In the genomic region with DNA sequence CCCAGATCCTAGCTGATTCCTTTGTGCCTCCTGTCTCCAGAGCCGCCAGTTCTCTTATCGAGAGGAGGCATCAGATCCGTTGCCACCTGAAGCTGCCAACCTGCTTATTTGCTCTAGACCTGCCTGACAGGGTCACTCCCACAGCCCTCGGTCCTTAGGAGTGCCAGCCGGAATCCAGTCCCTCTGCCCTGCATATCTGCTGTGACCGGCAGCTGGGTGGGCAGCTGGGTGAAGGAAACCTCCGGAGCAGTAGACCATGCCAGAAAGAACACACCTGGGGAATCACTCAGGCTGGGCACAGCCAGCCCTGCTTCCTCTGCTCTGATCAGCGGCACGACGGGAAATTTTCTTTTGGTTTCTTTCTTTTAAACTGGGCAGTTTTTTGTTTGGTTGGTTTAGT, we compare ENCODE assay signal across 16 mouse cellular contexts. TPM values are rescaled to one million over a fixed set of nuclear protein-coding genes. Genes with fewer than 3 reads are reported as not detected.
DNase-seq lines count a peak whose midpoint lies in the region; ATAC-seq and TF ChIP-seq lines count a peak whose summit lies in the region.
"Had no signal": no experiment of that assay in that cellular context is flagged by ENCODE, and none has a peak within 500 bp of the region (broad histone marks: within the 10 kb centered on the region; RNA-seq: fewer than 3 reads in every experiment).

No protein-coding gene starts in this region.

- 12% methylated on average over 10 of the region's 10 CpGs for WGBS in liver, adult 2 months
- 78% methylated on average over 10 of the region's 10 CpGs for WGBS in liver, embryonic 11.5 days

- H3K4me2 ChIP-seq in liver, embryonic 11.5 days = no peak overlapping the region
- H3K4me2 ChIP-seq: heart, embryonic 11.5 days; hindbrain, embryonic 14.5 days; lung, embryonic 15.5 days; neural tube, embryonic 12.5 days had no signal

- H3K36me3 ChIP-seq in liver, adult 2 months (ENCODE audit: control insufficient read depth, insufficient read depth, low read length) = no peaks in the 10 kb centered on the region
- H3K36me3 ChIP-seq in liver, embryonic 11.5 days (ENCODE audit: control insufficient read depth, insufficient read depth, low read length) = no peaks in the 10 kb centered on the region
- peaks cover 6% of the 10 kb centered on the region; the same call in 1 of the 2 replicates for H3K36me3 ChIP-seq in ES-E14 (ENCODE audit: control insufficient read depth, insufficient read depth, low read length, poor library complexity, severe bottlenecking)
- H3K36me3 ChIP-seq: embryonic facial prominence, embryonic 10.5 days; lung, embryonic 15.5 days; neural tube, embryonic 12.5 days had no signal

- TF ChIP-seq CTCF in liver, adult 2 months (IDR thresholded peaks at IDR 0.05; ENCODE audit: low read depth, low read length) = no peak

- H3K27ac ChIP-seq in liver, adult 2 months (replicated peaks; ENCODE audit: insufficient read depth, low read depth, low read length) = no peak overlapping the region
- H3K27ac ChIP-seq in liver, embryonic 11.5 days (ENCODE audit: low read depth, low read length) = no peak overlapping the region
- no peak overlapping the region for H3K27ac ChIP-seq in ES-E14 (ENCODE audit: insufficient read depth, low read depth, low read length, poor library complexity, severe bottlenecking)
- H3K27ac ChIP-seq: embryonic facial prominence, embryonic 10.5 days; hindbrain, embryonic 14.5 days; lung, embryonic 15.5 days; neural tube, embryonic 12.5 days had no signal

- ATAC-seq in liver, embryonic 11.5 days (replicated peaks; ENCODE audit: low FRiP score) = no peak
- peak; percentile 24; the same call in 1 of the 2 replicates for ATAC-seq in neutrophil, adult 5-6 weeks (ENCODE audit: extremely low read depth, insufficient number of reproducible peaks, low FRiP score, poor library complexity, severe bottlenecking)
- ATAC-seq: forebrain, embryonic 14.5 days had no signal

- H3K79me2 ChIP-seq in liver, adult 2 months (ENCODE audit: control insufficient read depth, insufficient read depth, low read length) = peaks cover 11% of the 10 kb centered on the region; the same call in 1 of the 2 replicates

- no peak overlapping the region for H3K4me3 ChIP-seq in liver, adult 2 months (ENCODE audit: insufficient read depth, low read depth, low read length)
- H3K4me3 ChIP-seq in liver, embryonic 11.5 days (ENCODE audit: low read depth, low read length) = no peak overlapping the region
- H3K4me3 ChIP-seq in ES-E14 (ENCODE audit: insufficient read depth in 1 of 2, low read depth in 1 of 2, low read length in 2 of 2, poor library complexity in 1 of 2, severe bottlenecking in 1 of 2) = no peak overlapping the region
- H3K4me3 ChIP-seq: embryonic facial prominence, embryonic 10.5 days; lung, embryonic 15.5 days; neural tube, embryonic 12.5 days had no signal

- H3K4me1 ChIP-seq in liver, adult 2 months (ENCODE audit: control insufficient read depth, insufficient read depth, low read length) = peaks cover 47% of the 10 kb centered on the region
- H3K4me1 ChIP-seq in liver, embryonic 11.5 days (replicated peaks; ENCODE audit: control insufficient read depth, insufficient read depth, low read length) = peaks cover 31% of the 10 kb centered on the region
- H3K4me1 ChIP-seq in ES-E14 (ENCODE audit: control insufficient read depth in 2 of 2, insufficient read depth in 2 of 2, low read length in 2 of 2, poor library complexity in 1 of 2) = peaks cover 17 to 48% of the 10 kb centered on the region in 2 experiments; a peak in 3 of 4 replicates

- no peaks in the 10 kb centered on the region for H3K9me3 ChIP-seq in liver, embryonic 11.5 days (ENCODE audit: control insufficient read depth, low read length)
- no peaks in the 10 kb centered on the region for H3K9me3 ChIP-seq in ES-E14 (ENCODE audit: control insufficient read depth, insufficient read depth, low read depth, low read length)
- H3K9me3 ChIP-seq: embryonic facial prominence, embryonic 10.5 days; lung, embryonic 15.5 days; neural tube, embryonic 12.5 days had no signal

- no peak overlapping the region for H3K9ac ChIP-seq in liver, adult 2 months (ENCODE audit: low read depth, low read length)
- no peak overlapping the region for H3K9ac ChIP-seq in liver, embryonic 11.5 days (ENCODE audit: low read depth, low read length)
- H3K9ac ChIP-seq in ES-E14 (ENCODE audit: insufficient read depth, low read depth, low read length, poor library complexity, severe bottlenecking) = 0 out of 2 replicates have a peak overlapping the region, but pooled peaks have one; percentile 26
- H3K9ac ChIP-seq: hindbrain, embryonic 14.5 days; lung, embryonic 15.5 days; neural tube, embryonic 12.5 days had no signal

- in situ Hi-C loops in ES-E14 (cut with MboI; ENCODE audit: low sequenced_read_pairs in 2 of 2, unreplicated experiment in 2 of 2) = no loop called here

- H3K27me3 ChIP-seq in liver, adult 2 months (ENCODE audit: control insufficient read depth, insufficient read depth, low read length) = no peaks in the 10 kb centered on the region
- peaks cover 41% of the 10 kb centered on the region for H3K27me3 ChIP-seq in liver, embryonic 11.5 days (replicated peaks; ENCODE audit: control insufficient read depth, insufficient read depth, low read length)

- TF ChIP-seq POLR2A in liver, adult 2 months (IDR thresholded peaks at IDR 0.05; ENCODE audit: extremely low read depth, insufficient read depth, low read length) = no peak

- DNase-seq in liver, adult 2 months (ENCODE audit: extremely low read depth, low read depth, low spot score) = peak; percentile 70
- no peak for DNase-seq in liver, embryonic 11.5 days (ENCODE audit: low spot score)
- DNase-seq in B cell, adult 2 months = peak; percentile 28 to 35
- DNase-seq in ES-E14 (ENCODE audit: low read depth, low spot score) = no peak
- no peak for DNase-seq in right cerebral cortex, postnatal 36 days (ENCODE audit: low spot score in 2 of 2)
- no peak for DNase-seq in retina, embryonic 14.5 days (ENCODE audit: low spot score)
- DNase-seq: adrenal gland, adult 8-10 months; cerebellum, adult 11-12 months; right cerebral cortex, postnatal 14 days had no signal

TF ChIP-seq in ES-E14, 5 proteins besides CTCF, POLR2A, EP300 and RAD21:
- TF ChIP-seq MAFK (IDR thresholded peaks at IDR 0.05; ENCODE audit: insufficient read depth, low read depth, low read length) = no peak
- TF ChIP-seq ZC3H11A (IDR thresholded peaks at IDR 0.05; ENCODE audit: borderline replicate concordance, low read depth, low read length) = no peak
- no peak for TF ChIP-seq HCFC1 (IDR thresholded peaks at IDR 0.05; ENCODE audit: borderline replicate concordance, insufficient read depth, low read length)
- TF ChIP-seq CHD2 (IDR thresholded peaks at IDR 0.05; ENCODE audit: low read depth, low read length) = no peak
- no peak for TF ChIP-seq ZNF384 (IDR thresholded peaks at IDR 0.05; ENCODE audit: low read depth, low read length)
TF ChIP-seq in ES-E14: peak in this region for 0.

RNA-seq across cellular contexts. Expression of gene Smagp, which starts 3.4 kb away (rescaled TPM):
- 13.0 and 14.9 TPM in 2 replicates for total RNA-seq in liver, adult 2 months (2014; rRNA removed)
- polyA plus RNA-seq in liver, adult 2 months (2012; rRNA removed) = 57.0 and 80.1 TPM in 2 replicates
- 14.1 and 15.6 TPM in 2 replicates for polyA plus RNA-seq in liver, embryonic 11.5 days (2014; fragmentation: Nextera tagmentation; extraction: Ambion mirVana)
- 20.0 and 27.3 TPM in 2 replicates for total RNA-seq in ES-E14 (2012; rRNA removed)
- 6.1 and 9.2 TPM in 2 replicates for total RNA-seq in neutrophil, adult 5-6 weeks (2017)

RNA-seq across cellular contexts. Expression of gene Dazap2, which starts 18.2 kb away (rescaled TPM):
- 50.3 and 60.2 TPM in 2 replicates for total RNA-seq in liver, adult 2 months (2014; rRNA removed)
- polyA plus RNA-seq in liver, adult 2 months (2012; rRNA removed) = 395 and 460 TPM in 2 replicates
- polyA plus RNA-seq in liver, embryonic 11.5 days (2014; fragmentation: Nextera tagmentation; extraction: Ambion mirVana) = 256 and 274 TPM in 2 replicates
- 13.5 and 27.6 TPM in 2 replicates for total RNA-seq in ES-E14 (2012; rRNA removed)
- total RNA-seq in neutrophil, adult 5-6 weeks (2017) = 376 and 417 TPM in 2 replicates

RNA-seq across cellular contexts. Expression of gene Pou6f1, which starts 33.6 kb away (rescaled TPM):
- total RNA-seq in liver, adult 2 months (2014; rRNA removed) = 1.9 and 2.0 TPM in 2 replicates
- polyA plus RNA-seq in liver, adult 2 months (2012; rRNA removed) = 3.1 and 5.5 TPM in 2 replicates
- polyA plus RNA-seq in liver, embryonic 11.5 days (2014; fragmentation: Nextera tagmentation; extraction: Ambion mirVana) = 0.92 and 1.2 TPM in 2 replicates
- total RNA-seq in ES-E14 (2012; rRNA removed) = 2.9 and 4.1 TPM in 2 replicates
- 16.7 and 27.8 TPM in 2 replicates for total RNA-seq in neutrophil, adult 5-6 weeks (2017)

RNA-seq across cellular contexts. Expression of gene Bin2, which starts 36.0 kb away (rescaled TPM):
- 1.0 and 4.0 TPM in 2 replicates for total RNA-seq in liver, adult 2 months (2014; rRNA removed)
- polyA plus RNA-seq in liver, adult 2 months (2012; rRNA removed) = 1.4 and 4.0 TPM in 2 replicates
- 56.6 and 62.1 TPM in 2 replicates for polyA plus RNA-seq in liver, embryonic 11.5 days (2014; fragmentation: Nextera tagmentation; extraction: Ambion mirVana)
- total RNA-seq in ES-E14 (2012; rRNA removed) = 7.9 and 12.5 TPM in 2 replicates
- total RNA-seq in neutrophil, adult 5-6 weeks (2017) = 473 and 506 TPM in 2 replicates

RNA-seq across cellular contexts. Expression of gene Cela1, which starts 54.4 kb away (rescaled TPM):
- 54.6 and 199 TPM in 2 replicates for total RNA-seq in liver, adult 2 months (2014; rRNA removed)
- polyA plus RNA-seq in liver, adult 2 months (2012; rRNA removed) = 58.3 and 69.1 TPM in 2 replicates
- 10.5 and 13.7 TPM in 2 replicates for polyA plus RNA-seq in liver, embryonic 11.5 days (2014; fragmentation: Nextera tagmentation; extraction: Ambion mirVana)
- total RNA-seq in ES-E14 (2012; rRNA removed) = 2.4 and 3.3 TPM in 2 replicates
- total RNA-seq in neutrophil, adult 5-6 weeks (2017) = 2.8 TPM in 1 of 2 replicates, not detected in the other

Comparison
In these comparisons a context has a peak if more than half of its experiments do, and no peak if none do; other contexts are left out.
1. DNase-seq: peak in liver, adult 2 months (single experiment) and B cell, adult 2 months (2 of 2); none in liver, embryonic 11.5 days (single experiment), ES-E14 (single experiment), right cerebral cortex, postnatal 36 days (0 of 2) and retina, embryonic 14.5 days (single experiment).